Mouse (Mus musculus) heart, embryonic 14.5 days (tissue): ENCODE data around the gene Cpne2. TPM values are rescaled to one million over a fixed set of nuclear protein-coding genes. Genes with fewer than 3 reads are reported as not detected.

Experiments used
- ATAC-seq: fragments of 200-750 bp; cut with Nextera tagmentation; 2 replicates; pipeline ENCODE4 v1.8.0; 2017; ENCODE audit warnings: low read depth, moderate TSS enrichment; ENCODE audit not compliant: insufficient number of reproducible peaks, insufficient read depth, low FRiP score
- H3K27ac ChIP-seq, 2 experiments: fragments of 200-500 bp in 1 of 2; fragments of 300-500 bp in 1 of 2; sonication (generic) in 1 of 2; replicated peaks in 1 of 2; 2 replicates each; pipeline ENCODE4 v1.5.1; 2012 to 2014; ENCODE audit warnings: low read depth in 2 of 2, low read length in 2 of 2, control low read depth in 1 of 2, mild to moderate bottlenecking in 1 of 2, mixed read lengths in 1 of 2; ENCODE audit not compliant: control insufficient read depth in 1 of 2, insufficient read depth in 1 of 2
- H3K27me3 ChIP-seq: fragments of 300-500 bp; sonication (generic); 2 replicates; pipeline ENCODE4 v1.6.1; 2014; ENCODE audit warnings: mild to moderate bottlenecking, low read length, control low read depth; ENCODE audit not compliant: control insufficient read depth, insufficient read depth
- H3K36me3 ChIP-seq: fragments of 300-500 bp; sonication (generic); 2 replicates; pipeline ENCODE4 v1.6.1; 2014; ENCODE audit warnings: mild to moderate bottlenecking, control low read depth, low read length, mixed read lengths; ENCODE audit not compliant: control insufficient read depth, insufficient read depth
- H3K4me1 ChIP-seq, 2 experiments: fragments of 200-500 bp in 1 of 2; fragments of 300-500 bp in 1 of 2; sonication (generic) in 1 of 2; 2 replicates each; pipeline ENCODE4 v1.6.1; 2012 to 2014; ENCODE audit warnings: low read length in 2 of 2, control low read depth in 1 of 2, mixed read lengths in 1 of 2; ENCODE audit not compliant: control insufficient read depth in 2 of 2, insufficient read depth in 2 of 2
- H3K4me2 ChIP-seq: fragments of 300-500 bp; sonication (generic); 2 replicates; pipeline ENCODE4 v1.6.1; 2014; ENCODE audit warnings: mild to moderate bottlenecking, low read length
- H3K4me3 ChIP-seq, 2 experiments: fragments of 200-500 bp in 1 of 2; fragments of 300-500 bp in 1 of 2; sonication (generic) in 1 of 2; 2 replicates each; pipeline ENCODE4 v1.5.1; 2012 to 2014; ENCODE audit warnings: low read length in 2 of 2, mild to moderate bottlenecking in 2 of 2, control low read depth in 1 of 2, low read depth in 1 of 2, moderate library complexity in 1 of 2; ENCODE audit not compliant: control insufficient read depth in 1 of 2, insufficient read depth in 1 of 2
- H3K9ac ChIP-seq: fragments of 300-500 bp; sonication (generic); 2 replicates; pipeline ENCODE4 v1.6.1; 2014; ENCODE audit warnings: mild to moderate bottlenecking, low read length
- H3K9me3 ChIP-seq: fragments of 300-500 bp; sonication (generic); 2 replicates; pipeline ENCODE4 v1.6.1; 2016; ENCODE audit warnings: low read length, control low read depth; ENCODE audit not compliant: control insufficient read depth
- WGBS: fragments of 180-500 bp; shearing (Covaris S2); extraction: QIAGEN DNeasy Blood & Tissue Kit; methylation state at CpG from one replicate; pipeline ENCODE4 v1.1.7; 2014; 5-methylcytosine and 5-hydroxymethylcytosine counted together
- polyA plus RNA-seq: library from polyadenylated mRNA; unstranded; fragments of >200 nt; fragmentation: Nextera tagmentation; extraction: Ambion mirVana; gene quantifications from 2 replicates; pipeline ENCODE4 v1.2.1, GENCODE M21; 2014

Cpne2 gene
- polyA plus RNA-seq, 1 experiment from 2014 or later: 6.8 TPM

DNA sequence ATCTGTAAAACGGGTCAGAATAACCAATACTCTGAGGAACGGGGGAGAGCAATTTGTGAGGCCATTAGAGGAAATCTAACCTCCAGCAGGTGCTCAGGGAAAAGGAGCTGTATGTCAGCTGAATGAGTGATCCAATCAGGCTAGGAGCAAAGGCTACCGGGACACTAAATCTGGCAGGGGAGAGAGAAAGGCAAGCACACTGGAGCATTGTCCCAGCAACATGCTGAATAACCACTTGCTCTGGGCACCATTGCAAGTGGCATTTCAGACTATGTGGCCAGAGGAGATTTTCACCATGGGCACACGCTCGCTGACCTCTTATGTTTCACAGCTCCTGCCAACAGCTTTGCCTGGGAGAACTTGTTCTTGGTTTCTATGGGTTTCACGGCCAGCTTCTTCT is 49.8 kb downstream of the Cpne2 start:
- Histone ChIP-seq H3K9ac (no peak overlapping the region), H3K36me3 (peaks cover 98% of the 10 kb centered on the region), H3K4me1 (no peaks in the 10 kb centered on the region), H3K27ac (no peak overlapping the region), H3K4me2 (no peak overlapping the region), H3K9me3 (no peaks in the 10 kb centered on the region), H3K4me3 (no peak overlapping the region), H3K27me3 (no peaks in the 10 kb centered on the region)
- 93% methylated on average over 6 of the region's 6 CpGs for WGBS
- no peak for ATAC-seq

- peaks cover 98% of the 10 kb centered on the region for H3K36me3 ChIP-seq
- no peak overlapping the region for H3K9ac ChIP-seq
- H3K4me3 ChIP-seq: no peak overlapping the region
- no peak overlapping the region for H3K4me2 ChIP-seq
- no peaks in the 10 kb centered on the region for H3K9me3 ChIP-seq
- H3K27ac ChIP-seq: no peak overlapping the region
- H3K4me1 ChIP-seq: no peaks in the 10 kb centered on the region
- ATAC-seq: no peak
- H3K27me3 ChIP-seq: no peaks in the 10 kb centered on the region
- WGBS: 62% methylated on average over 4 of the region's 4 CpGs
These were observed 51.5 kb downstream of the Cpne2 start for GRCm38 (mm10) chr8:94584238-94584817.

- no peak overlapping the region for H3K9ac ChIP-seq
- ATAC-seq: no peak
- H3K36me3 ChIP-seq: peaks cover 38% of the 10 kb centered on the region
- H3K4me3 ChIP-seq: no peak overlapping the region
- H3K27me3 ChIP-seq: no peaks in the 10 kb centered on the region
- no peaks in the 10 kb centered on the region for H3K4me1 ChIP-seq
- 72% methylated on average over 4 of the region's 4 CpGs for WGBS
- H3K27ac ChIP-seq: no peak overlapping the region
- no peaks in the 10 kb centered on the region for H3K9me3 ChIP-seq
- H3K4me2 ChIP-seq: no peak overlapping the region
These were observed 58.9 kb downstream of the Cpne2 start for GRCm38 (mm10) chr8:94591691-94592090.

DNA sequence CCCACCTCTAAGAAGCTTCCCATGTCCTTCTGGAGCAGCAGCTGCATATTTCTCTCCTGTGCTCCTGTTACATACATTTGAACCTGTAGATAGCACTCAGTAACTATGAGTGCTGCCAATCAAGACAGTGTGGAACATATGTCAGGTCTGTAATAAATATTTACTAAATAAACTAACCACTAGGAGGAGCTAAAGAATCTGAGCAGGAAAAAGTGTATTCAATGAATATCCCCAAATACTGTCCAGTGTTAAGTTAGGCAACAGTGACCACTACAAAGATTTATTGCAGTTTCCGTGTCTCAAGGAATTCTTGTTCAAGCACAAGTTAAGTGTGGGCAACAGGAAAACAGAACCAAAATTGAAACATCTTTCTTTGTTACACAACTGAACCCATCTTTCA is 61.4 kb downstream of the Cpne2 start:
- WGBS: 75% methylated on average over 1 of the region's 1 CpGs
- Histone ChIP-seq H3K9ac (no peak overlapping the region), H3K4me1 (no peaks in the 10 kb centered on the region), H3K9me3 (no peaks in the 10 kb centered on the region), H3K4me2 (no peak overlapping the region), H3K27me3 (no peaks in the 10 kb centered on the region), H3K27ac (no peak overlapping the region), H3K4me3 (no peak overlapping the region), H3K36me3 (peaks cover 12% of the 10 kb centered on the region)
- ATAC-seq: no peak

- H3K4me2 ChIP-seq: peak overlapping the region; percentile 73
- H3K36me3 ChIP-seq: peaks cover 7% of the 10 kb centered on the region; the same call in 1 of the 2 replicates
- 28% methylated on average over 5 of the region's 5 CpGs for WGBS
- no peak overlapping the region for H3K27ac ChIP-seq
- ATAC-seq: no peak
- peaks cover 0 to 17% of the 10 kb centered on the region in 2 experiments; a peak in 3 of 4 replicates for H3K4me1 ChIP-seq
- H3K9me3 ChIP-seq: no peaks in the 10 kb centered on the region
- H3K27me3 ChIP-seq: no peaks in the 10 kb centered on the region
- H3K9ac ChIP-seq: peak overlapping the region; percentile 82
- peak overlapping the region; percentile 90 to 100 for H3K4me3 ChIP-seq
These were observed 67.7 kb downstream of the Cpne2 start for GRCm38 (mm10) chr8:94600478-94600877.

DNA sequence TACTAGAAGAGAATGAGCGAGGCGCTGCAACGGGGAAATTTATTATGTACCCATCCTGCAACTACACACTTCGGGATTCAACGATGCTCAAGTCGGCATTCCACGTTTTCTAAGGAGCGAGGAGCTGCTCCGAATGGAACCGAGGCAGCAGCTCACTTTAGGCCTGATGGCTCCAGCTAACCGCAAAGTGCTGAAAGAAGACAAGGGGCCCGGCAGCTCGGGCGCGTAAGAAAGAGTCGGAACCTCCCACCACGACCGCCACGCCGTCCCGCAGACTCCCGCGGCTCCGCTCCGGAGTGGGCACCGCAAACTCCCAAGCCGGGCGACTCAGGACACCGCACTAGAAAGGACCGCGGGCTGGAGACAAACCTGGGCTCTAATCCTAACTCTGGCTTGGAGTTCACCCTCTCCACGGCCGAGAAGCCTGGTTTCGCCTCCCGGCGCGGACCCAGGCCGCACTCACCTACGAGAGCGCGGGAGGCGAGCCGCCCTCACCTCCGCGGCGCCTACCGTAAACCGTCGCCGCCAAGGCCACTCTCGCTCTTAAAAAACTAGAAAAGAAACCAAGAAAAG is 68.3 kb downstream of the Cpne2 start:
- under 1% methylated on average over 51 of the region's 51 CpGs for WGBS
- Histone ChIP-seq H3K4me3 (peak overlapping the region; percentile 90 to 100), H3K9me3 (no peaks in the 10 kb centered on the region), H3K36me3 (0 out of 2 replicates have a peak, but pooled peaks cover under 1% of the 10 kb centered on the region), H3K4me2 (peak overlapping the region; percentile 73), H3K9ac (peak overlapping the region; percentile 82), H3K27me3 (no peaks in the 10 kb centered on the region), H3K27ac (peak overlapping the region; percentile 78 to 82), H3K4me1 (peaks cover 0 to 17% of the 10 kb centered on the region in 2 experiments; a peak in 3 of 4 replicates)
- ATAC-seq: no peak

GRCm38 (mm10) chr8:94601607-94602385 is 69.0 kb downstream of the Cpne2 start, which contains the start of the genes Rspry1 and Fam192a:
Gene Rspry1 (plus strand): TSS chr8:94601937.
Gene Fam192a (minus strand): TSS chr8:94601997.
- peak within 1 kb of the TSS; percentile 94 for H3K4me2 ChIP-seq
- H3K9me3 ChIP-seq: no peaks in the 10 kb centered on the region
- ATAC-seq: peak; percentile 99
- under 1% methylated on average over 50 of the region's 55 CpGs for WGBS
- H3K27ac ChIP-seq: peak within 1 kb of the TSS; percentile 93
- H3K4me1 ChIP-seq: peaks cover 0 to 17% of the 10 kb centered on the region in 2 experiments; a peak in 3 of 4 replicates
- H3K4me3 ChIP-seq: peak within 1 kb of the TSS; percentile 91 to 100
- H3K27me3 ChIP-seq: no peaks in the 10 kb centered on the region
- H3K36me3 ChIP-seq: no peaks in the 10 kb centered on the region
- peak within 1 kb of the TSS; percentile 96 for H3K9ac ChIP-seq
